Mouse (Mus musculus): ENCODE data around the gene Bean1. TPM values are rescaled to one million over a fixed set of nuclear protein-coding genes. Genes with fewer than 3 reads are reported as not detected.
"Not testable (repeated sequence)": the region's sequence is repeated elsewhere in the genome, so short reads cannot be mapped to it uniquely, and the experiment has no call there.

Gene Bean1
- polyA plus RNA-seq, 1 experiment, result 0.62 TPM

DNA sequence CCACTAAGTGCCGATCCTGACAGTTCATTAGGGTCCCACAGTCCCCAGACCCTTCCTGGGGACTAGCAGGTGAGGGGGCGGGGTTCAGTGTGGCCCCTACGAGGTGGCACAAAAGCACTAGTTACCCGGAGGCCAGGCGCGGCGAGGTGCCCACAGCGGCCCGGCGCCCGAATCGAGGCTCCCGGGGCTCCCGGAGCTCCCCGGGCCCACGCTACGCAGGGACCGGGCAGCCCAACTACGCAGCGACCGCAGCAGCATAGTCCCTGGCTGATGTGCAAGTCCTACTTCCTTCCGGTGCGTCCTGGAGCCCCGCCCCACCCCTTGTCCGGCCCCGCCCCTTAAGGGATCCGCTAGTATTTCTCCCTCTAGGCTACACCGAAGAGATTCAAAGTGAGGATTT is 78.0 kb downstream of the Bean1 start, which contains the start of gene Tk2:
Gene Tk2, minus strand, starts transcription at position 283 of the 400 bp plus-strand sequence.
- Histone ChIP-seq H3K4me1 (ENCODE audit: control insufficient read depth, insufficient read depth, low read length) (peaks cover 5% of the 10 kb centered on the region), H3K4me3 (replicated peaks; ENCODE audit: extremely low read depth, low read depth, low read length) (peak within 1 kb of the TSS; percentile 74)
- DNase-seq, result peak; percentile 75
- WGBS, result under 1% methylated on average over 28 of the region's 28 CpGs
- peak; percentile 93; the same call in 1 of the 2 replicates for TF ChIP-seq POLR2A (IDR thresholded peaks at IDR 0.05; ENCODE audit: borderline replicate concordance, extremely low read depth, low read depth, low read length)
- TF ChIP-seq CTCF (IDR thresholded peaks at IDR 0.05; ENCODE audit: insufficient read depth, low read length), result no peak

DNA sequence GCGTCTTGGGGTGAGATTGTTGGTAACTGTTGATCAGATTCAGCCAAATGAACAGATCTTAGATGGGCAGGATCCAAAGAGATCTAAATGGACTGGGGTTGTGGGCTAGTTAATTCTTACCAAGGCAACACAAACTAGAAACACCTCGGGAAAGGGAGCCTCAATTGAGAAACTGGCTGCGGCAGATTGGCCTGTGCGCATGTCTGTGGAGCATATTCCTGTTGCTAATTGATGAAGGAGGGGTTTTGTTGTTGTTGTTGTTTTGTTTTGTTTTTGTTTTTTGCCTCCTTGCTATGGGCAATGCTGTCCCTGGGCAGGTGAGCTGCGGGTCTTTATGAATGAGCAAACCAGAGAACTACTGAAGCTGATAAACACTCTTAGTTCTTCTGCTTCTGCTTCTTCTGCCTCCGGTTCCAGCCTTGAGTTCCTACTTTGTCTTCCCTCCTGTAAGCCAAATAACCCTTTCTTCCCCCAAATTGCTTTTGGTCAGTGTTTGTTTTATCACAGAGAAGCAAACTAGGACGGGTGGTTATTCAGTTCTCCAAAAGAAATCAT is 79.3 kb downstream of the Bean1 start:
- no peak for DNase-seq
- H3K4me1 ChIP-seq (ENCODE audit: control insufficient read depth, insufficient read depth, low read length), result peaks cover 5% of the 10 kb centered on the region
- TF ChIP-seq CTCF (IDR thresholded peaks at IDR 0.05; ENCODE audit: insufficient read depth, low read length) (no peak), POLR2A (IDR thresholded peaks at IDR 0.05; ENCODE audit: borderline replicate concordance, extremely low read depth, low read depth, low read length) (no peak)
- WGBS, result 81% methylated on average over 7 of the region's 7 CpGs
- H3K4me3 ChIP-seq (replicated peaks; ENCODE audit: extremely low read depth, low read depth, low read length), result no peak overlapping the region

DNA sequence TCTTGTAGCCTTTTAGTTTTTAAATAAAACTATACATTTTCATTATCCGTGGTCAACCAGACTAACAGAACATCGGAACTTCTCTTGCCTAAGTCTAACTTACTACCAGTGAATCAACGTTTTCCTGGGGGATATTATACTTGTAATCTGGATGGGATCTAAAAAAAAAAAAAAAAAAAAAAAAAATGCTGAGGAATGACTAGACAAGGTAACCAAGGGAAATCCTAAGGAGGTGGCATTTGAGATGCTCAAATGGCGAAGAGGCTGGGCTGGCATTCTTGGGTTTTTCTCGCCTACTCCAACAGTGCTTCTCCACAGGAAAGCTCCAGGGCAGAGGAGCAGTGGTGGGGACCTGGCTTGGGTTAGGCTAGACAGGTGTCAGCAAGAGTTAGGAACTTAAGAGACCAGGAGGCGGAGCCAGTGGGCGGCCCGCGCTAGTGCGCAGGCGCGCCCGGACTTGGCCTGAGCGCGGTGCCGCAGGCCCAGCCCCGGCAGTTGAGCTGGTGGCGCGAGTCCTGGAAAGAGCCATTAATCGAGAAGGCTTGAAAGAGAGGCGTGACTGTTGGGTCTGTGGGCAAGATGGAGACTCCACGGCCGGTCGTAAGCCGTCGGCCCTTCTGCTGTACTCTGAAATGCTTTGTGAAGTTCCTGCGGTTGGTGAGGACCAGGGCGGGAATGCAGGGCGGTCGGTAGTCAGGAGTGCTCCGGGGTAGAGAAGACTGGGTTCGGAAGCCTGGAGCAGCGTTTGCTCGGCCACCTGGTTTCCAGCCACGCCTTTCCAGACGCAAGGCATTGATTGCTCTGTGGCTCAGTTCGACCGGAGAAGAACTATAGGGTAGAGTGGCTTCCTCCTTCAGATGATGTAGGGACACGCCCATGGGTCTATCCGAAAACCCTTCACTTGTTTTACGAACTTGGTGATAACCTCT is 80.5 kb downstream of the Bean1 start, which contains the start of gene Cklf:
Gene Cklf, plus strand, starts transcription at position 423 of the 929 bp plus-strand sequence.
- TF ChIP-seq CTCF (IDR thresholded peaks at IDR 0.05; ENCODE audit: insufficient read depth, low read length) (no peak), POLR2A (IDR thresholded peaks at IDR 0.05; ENCODE audit: borderline replicate concordance, extremely low read depth, low read depth, low read length) (peak; percentile 55; the same call in 1 of the 2 replicates)
- WGBS, result 3% methylated on average over 41 of the region's 41 CpGs
- H3K4me1 ChIP-seq (ENCODE audit: control insufficient read depth, insufficient read depth, low read length), result peaks cover 5% of the 10 kb centered on the region
- DNase-seq, result peak; percentile 85
- H3K4me3 ChIP-seq (replicated peaks; ENCODE audit: extremely low read depth, low read depth, low read length), result peak within 1 kb of the TSS; percentile 89

DNA sequence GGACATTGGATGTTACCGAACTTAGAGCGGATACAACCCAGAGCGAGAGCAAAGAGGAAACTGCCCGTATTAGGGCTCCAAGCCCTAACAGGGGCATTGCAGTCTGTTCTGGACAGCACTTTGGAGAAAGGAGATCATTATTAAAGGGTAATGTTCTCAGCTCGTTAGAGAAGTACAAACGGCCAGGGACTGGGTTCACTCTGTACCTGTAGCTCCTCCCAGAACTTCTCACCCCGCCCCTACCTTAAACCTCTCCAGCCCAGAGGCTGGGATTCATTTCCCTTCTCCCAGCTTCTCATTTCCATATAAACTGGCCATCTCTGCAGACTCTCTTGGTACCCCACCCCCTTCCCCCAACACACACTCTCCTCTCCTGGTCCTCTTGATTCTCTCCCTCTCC is 81.2 kb downstream of the Bean1 start:
- peaks cover 5% of the 10 kb centered on the region for H3K4me1 ChIP-seq (ENCODE audit: control insufficient read depth, insufficient read depth, low read length)
- 2% methylated on average over 7 of the region's 7 CpGs for WGBS
- TF ChIP-seq CTCF (IDR thresholded peaks at IDR 0.05; ENCODE audit: insufficient read depth, low read length), result no peak
- TF ChIP-seq POLR2A (IDR thresholded peaks at IDR 0.05; ENCODE audit: borderline replicate concordance, extremely low read depth, low read depth, low read length), result no peak
- peak overlapping the region; percentile 89 for H3K4me3 ChIP-seq (replicated peaks; ENCODE audit: extremely low read depth, low read depth, low read length)
- DNase-seq, result no peak

DNA sequence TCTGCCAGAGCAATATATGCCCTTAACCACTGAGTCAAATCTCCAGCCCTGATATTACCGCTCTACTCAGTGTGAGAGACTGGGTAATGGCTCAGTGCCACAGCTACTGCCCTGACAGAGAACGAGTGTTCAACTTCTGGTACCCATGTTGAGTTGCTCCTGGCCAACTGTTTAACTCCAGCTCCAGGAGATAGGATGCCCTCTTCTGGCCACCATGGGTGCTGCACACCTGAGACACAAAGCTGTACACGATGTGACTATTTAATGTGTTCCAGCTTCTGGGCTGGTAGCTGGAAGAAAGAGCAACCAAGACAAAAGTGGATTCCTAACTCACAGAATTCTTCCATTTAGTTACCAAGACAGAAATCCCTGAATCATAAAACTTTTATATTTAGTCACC is 82.8 kb downstream of the Bean1 start:
- 87% methylated on average over 3 of the region's 3 CpGs for WGBS
- Histone ChIP-seq H3K4me3 (replicated peaks; ENCODE audit: extremely low read depth, low read depth, low read length) (no peak overlapping the region), H3K4me1 (ENCODE audit: control insufficient read depth, insufficient read depth, low read length) (no peaks in the 10 kb centered on the region)
- peak; percentile 47 for TF ChIP-seq CTCF (IDR thresholded peaks at IDR 0.05; ENCODE audit: insufficient read depth, low read length)
- TF ChIP-seq POLR2A (IDR thresholded peaks at IDR 0.05; ENCODE audit: borderline replicate concordance, extremely low read depth, low read depth, low read length), result no peak
- DNase-seq, result no peak

DNA sequence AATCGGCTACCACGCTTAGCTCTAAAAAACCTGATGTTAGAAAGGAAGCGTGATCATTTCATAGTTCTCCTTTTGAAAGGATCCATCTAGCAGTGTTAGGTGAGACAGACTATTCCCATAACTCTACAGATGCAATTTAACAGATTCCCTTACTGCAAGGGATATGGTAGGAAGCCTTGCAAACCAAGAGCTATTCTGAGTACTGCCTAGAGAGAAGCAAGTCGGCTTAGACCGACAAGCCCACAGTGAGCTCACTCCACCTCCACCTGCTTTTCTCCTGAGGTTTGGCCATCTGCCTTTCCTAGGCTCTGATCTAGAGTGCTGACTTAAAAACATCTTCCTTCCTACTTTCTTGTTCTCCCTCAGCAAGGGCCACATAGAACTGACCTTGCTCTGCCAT is 91.6 kb downstream of the Bean1 start:
- not testable (repeated sequence) for H3K4me3 ChIP-seq (replicated peaks; ENCODE audit: extremely low read depth, low read depth, low read length)

DNA sequence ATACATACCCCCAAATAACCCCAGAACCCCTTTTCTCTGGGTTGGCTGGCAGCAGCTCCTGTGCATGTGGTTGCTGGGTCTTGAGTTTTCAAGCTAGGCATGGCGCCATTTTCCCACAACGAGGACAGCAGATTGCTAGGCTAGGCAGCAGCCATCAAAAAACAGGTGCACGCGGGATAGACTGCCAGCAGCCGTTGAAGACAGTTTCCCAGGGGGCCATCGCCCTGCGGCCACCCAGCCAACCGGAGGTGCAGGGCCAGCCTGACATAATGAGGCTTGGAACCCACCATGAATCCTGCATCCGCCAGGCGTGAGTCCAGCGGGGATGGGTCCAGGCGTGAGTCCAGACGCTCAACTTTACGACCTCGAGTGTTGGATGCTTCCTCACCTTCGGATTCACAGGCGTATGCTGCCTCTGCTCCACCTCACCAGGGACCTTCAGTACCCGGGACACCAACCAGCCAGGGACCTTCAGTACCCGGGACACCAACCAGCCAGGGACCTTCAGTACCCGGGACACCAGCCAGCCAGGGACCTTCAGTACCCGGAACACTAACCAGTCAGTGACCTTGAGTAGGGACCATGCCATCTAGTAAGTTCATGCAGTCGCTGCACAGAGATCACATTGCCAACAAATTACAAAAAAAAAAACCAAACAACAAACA is 94.2 kb downstream of the Bean1 start:
- 98% methylated on average over 22 of the region's 22 CpGs for WGBS
- not testable (repeated sequence) for H3K4me3 ChIP-seq (replicated peaks; ENCODE audit: extremely low read depth, low read depth, low read length); H3K4me1 ChIP-seq (ENCODE audit: control insufficient read depth, insufficient read depth, low read length); DNase-seq

More for the DNA sequence above, 91.6 kb downstream of the Bean1 start:
- WGBS, result 96% methylated on average over 5 of the region's 5 CpGs
- not testable (repeated sequence) for DNase-seq; H3K4me1 ChIP-seq (ENCODE audit: control insufficient read depth, insufficient read depth, low read length)

DNA sequence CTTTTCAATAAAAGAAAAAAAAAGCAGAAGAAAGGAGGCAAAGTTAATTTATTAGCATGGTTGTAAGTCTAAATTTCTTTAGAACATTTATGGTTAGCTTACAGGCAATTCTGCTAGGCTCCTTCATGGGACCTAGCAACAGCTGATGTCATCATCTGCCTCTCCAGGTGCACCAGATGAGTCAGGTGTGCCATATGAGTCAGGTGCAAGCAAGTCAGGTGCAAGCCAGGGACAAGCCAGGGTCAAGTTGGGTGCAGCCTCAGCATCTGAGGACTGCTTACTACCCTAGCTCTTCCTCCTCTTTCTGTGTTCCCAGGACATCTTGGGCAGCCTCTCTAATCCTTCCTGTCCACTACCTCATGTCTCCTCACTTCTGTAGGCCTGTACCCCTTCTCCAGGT is 98.1 kb downstream of the Bean1 start:
- DNase-seq, result no peak
- TF ChIP-seq POLR2A (IDR thresholded peaks at IDR 0.05; ENCODE audit: borderline replicate concordance, extremely low read depth, low read depth, low read length) (no peak), CTCF (IDR thresholded peaks at IDR 0.05; ENCODE audit: insufficient read depth, low read length) (no peak)
- no peak overlapping the region for H3K4me3 ChIP-seq (replicated peaks; ENCODE audit: extremely low read depth, low read depth, low read length)
- no peaks in the 10 kb centered on the region for H3K4me1 ChIP-seq (ENCODE audit: control insufficient read depth, insufficient read depth, low read length)

Other genes starting within 250 kb of the Bean1 start
- 515 and 566 TPM in 2 replicates for gene Cdh5, start 68.8 kb upstream of the Bean1 start, polyA plus RNA-seq (2012; rRNA removed)
- 21.9 and 25.0 TPM in 2 replicates for gene Tk2, start 78.1 kb downstream of the Bean1 start, polyA plus RNA-seq (2012; rRNA removed)
- gene Cklf, start 80.4 kb downstream of the Bean1 start, polyA plus RNA-seq (2012; rRNA removed), result 6.1 and 9.5 TPM in 2 replicates
- not detected in 2 replicates for gene Cmtm2a, start 122.7 kb downstream of the Bean1 start, polyA plus RNA-seq (2012; rRNA removed)
- gene Gm45711, start 139.6 kb downstream of the Bean1 start, polyA plus RNA-seq (2012; rRNA removed), result not detected in 2 replicates
- not detected in 2 replicates for gene Cmtm1, start 139.7 kb downstream of the Bean1 start, polyA plus RNA-seq (2012; rRNA removed)
- not detected in 2 replicates for gene Gm11020, start 151.1 kb downstream of the Bean1 start, polyA plus RNA-seq (2012; rRNA removed)
- gene Cmtm2b, start 151.8 kb downstream of the Bean1 start, polyA plus RNA-seq (2012; rRNA removed), result not detected in 2 replicates
- 154 and 173 TPM in 2 replicates for gene Cmtm3, start 169.0 kb downstream of the Bean1 start, polyA plus RNA-seq (2012; rRNA removed)
- 14.9 and 22.4 TPM in 2 replicates for gene Cmtm4, start 225.4 kb downstream of the Bean1 start, polyA plus RNA-seq (2012; rRNA removed)